In genomic region chr12:102691180-102691579, GRCm38 (mm10) we compare ENCODE assay signal across 9 mouse cellular contexts. TPM values are rescaled to one million over a fixed set of nuclear protein-coding genes. Genes with fewer than 3 reads are reported as not detected.
DNase-seq lines count a peak whose midpoint lies in the region; ATAC-seq and TF ChIP-seq lines count a peak whose summit lies in the region.
"Had no signal": no experiment of that assay in that cellular context is flagged by ENCODE, and none has a peak within 500 bp of the region (broad histone marks: within the 10 kb centered on the region; RNA-seq: fewer than 3 reads in every experiment).

No protein-coding gene starts in this region.

- intact Hi-C loops in left cerebral cortex, postnatal 4 days (cut with DNase I) = no loop called here

- WGBS in kidney, adult 2 months = 36% methylated on average over 11 of the region's 11 CpGs
- 56% methylated on average over 11 of the region's 11 CpGs for WGBS in liver, postnatal 0 days (ENCODE audit: insufficient replicate concordance)

- H3K36me3 ChIP-seq in CH12.LX (replicated peaks in 1 of 2; ENCODE audit: control insufficient read depth in 1 of 2, insufficient read depth in 1 of 2, low read length in 1 of 2) = peaks cover 2 to 42% of the 10 kb centered on the region in 2 experiments
- no peaks in the 10 kb centered on the region for H3K36me3 ChIP-seq in kidney, adult 2 months (ENCODE audit: control insufficient read depth, insufficient read depth, low read length)
- H3K36me3 ChIP-seq in liver, postnatal 0 days (replicated peaks; ENCODE audit: insufficient read depth, low read length) = no peaks in the 10 kb centered on the region; the same call in 1 of the 2 replicates

- H3K27ac ChIP-seq in CH12.LX (ENCODE audit: insufficient read depth, low read depth) = peak overlapping the region; percentile 68; the same call in 1 of the 2 replicates
- H3K27ac ChIP-seq in kidney, adult 2 months (ENCODE audit: insufficient read depth, low read depth, low read length) = peak overlapping the region; percentile 85
- H3K27ac ChIP-seq in liver, postnatal 0 days (ENCODE audit: low read depth) = peak overlapping the region; percentile 69

- H3K9ac ChIP-seq in CH12.LX (ENCODE audit: insufficient read depth, low read depth) = peak overlapping the region; percentile 35
- H3K9ac ChIP-seq in liver, postnatal 0 days (replicated peaks) = peak overlapping the region; percentile 54

- H3K4me1 ChIP-seq in CH12.LX (ENCODE audit: control insufficient read depth in 1 of 2, insufficient read depth in 2 of 2) = peaks cover 24 to 76% of the 10 kb centered on the region in 2 experiments
- peaks cover 18% of the 10 kb centered on the region for H3K4me1 ChIP-seq in kidney, adult 2 months (ENCODE audit: control insufficient read depth, insufficient read depth, low read length)
- H3K4me1 ChIP-seq in liver, postnatal 0 days (ENCODE audit: insufficient read depth) = peaks cover 48% of the 10 kb centered on the region

- dilution Hi-C loops in CH12.LX (cut with MboI; ENCODE audit: extremely low pct_ligation_motif_present, extremely low pct_unique_long_range_greater_than_20kb, low sequenced_read_pairs) = no loop called here

- no peak overlapping the region for H3K4me3 ChIP-seq in CH12.LX (replicated peaks in 1 of 3; ENCODE audit: low read depth in 2 of 3, low read length in 2 of 3, poor library complexity in 1 of 3)
- no peak overlapping the region for H3K4me3 ChIP-seq in kidney, adult 2 months (ENCODE audit: insufficient read depth, low read depth, low read length)
- H3K4me3 ChIP-seq in liver, postnatal 0 days (ENCODE audit: low read depth, low read length) = no peak overlapping the region

- TF ChIP-seq EP300 in CH12.LX (IDR thresholded peaks at IDR 0.05; ENCODE audit: low read length) = no peak
- no peak for TF ChIP-seq EP300 in liver, postnatal 0 days (IDR thresholded peaks at IDR 0.05; ENCODE audit: low read depth)

- no peak for TF ChIP-seq CTCF in CH12.LX (conservative IDR thresholded peaks at IDR 0.05 in 1 of 2, IDR thresholded peaks at IDR 0.05 in 1 of 2; ENCODE audit: low read depth in 2 of 2, low read length in 2 of 2)
- no peak for TF ChIP-seq CTCF in kidney, adult 2 months (conservative IDR thresholded peaks at IDR 0.05; ENCODE audit: insufficient read depth, insufficient read length, low read depth, low read length)
- no peak for TF ChIP-seq CTCF in liver, postnatal 0 days (IDR thresholded peaks at IDR 0.05; ENCODE audit: low read depth)

- peaks cover 48% of the 10 kb centered on the region for H3K79me2 ChIP-seq in CH12.LX (replicated peaks; ENCODE audit: control insufficient read depth, extremely low read depth, insufficient read depth, poor library complexity, severe bottlenecking)

- H3K9me3 ChIP-seq in CH12.LX (replicated peaks; ENCODE audit: low read length) = peaks cover 2% of the 10 kb centered on the region
- no peaks in the 10 kb centered on the region for H3K9me3 ChIP-seq in liver, postnatal 0 days (ENCODE audit: low read length)

- peak; percentile 36 for DNase-seq in CD4-positive, CD25-positive, alpha-beta regulatory T cell, adult 2 months (ENCODE audit: low read depth, low spot score)
- DNase-seq in CH12.LX (ENCODE audit: extremely low read depth) = no peak
- peak; percentile 95 for DNase-seq in kidney, adult 2 months
- peak; percentile 41 for DNase-seq in liver, postnatal 0 days
- DNase-seq in cerebellum, postnatal 36 days = no peak
- DNase-seq in left cerebral cortex, postnatal 4 days = no peak
- no peak for DNase-seq in frontal cortex, adult 2 months (ENCODE audit: extremely low spot score in 1 of 2, low spot score in 1 of 2)

- TF ChIP-seq POLR2A in CH12.LX (IDR thresholded peaks at IDR 0.05; ENCODE audit: low read depth, low read length) = no peak
- TF ChIP-seq POLR2A in kidney, adult 2 months (IDR thresholded peaks at IDR 0.05; ENCODE audit: low read depth, low read length) = no peak

- in situ Hi-C loops in CH12.LX (cut with MboI; ENCODE audit: low pct_ligation_motif_present, low pct_unique_long_range_greater_than_20kb, low sequenced_read_pairs) = loop anchor here (10.0 kb wide), 1 partner anchor 46 kb away; no protein-coding TSS in a partner anchor

- no peaks in the 10 kb centered on the region for H3K27me3 ChIP-seq in CH12.LX (replicated peaks)
- H3K27me3 ChIP-seq in kidney, adult 2 months (replicated peaks; ENCODE audit: control insufficient read depth, insufficient read depth, low read length) = no peaks in the 10 kb centered on the region
- H3K27me3 ChIP-seq in liver, postnatal 0 days (ENCODE audit: insufficient read depth, low read length) = no peaks in the 10 kb centered on the region

- peak overlapping the region; percentile 70 for H3K4me2 ChIP-seq in CH12.LX (ENCODE audit: insufficient read depth, low read depth, poor library complexity, severe bottlenecking)
- H3K4me2 ChIP-seq in liver, postnatal 0 days (ENCODE audit: low read depth, low read length) = peak overlapping the region; percentile 52

- TF ChIP-seq RAD21 in CH12.LX (IDR thresholded peaks at IDR 0.05; ENCODE audit: low read depth, low read length) = no peak

- no peak for ATAC-seq in CD4-positive, CD25-positive, alpha-beta regulatory T cell, adult 4 months
- ATAC-seq in liver, postnatal 0 days = peak; percentile 24; the same call in 1 of the 2 replicates
- ATAC-seq: midbrain, embryonic 16.5 days had no signal

TF ChIP-seq in CH12.LX, 34 proteins besides CTCF, POLR2A, EP300 and RAD21:
- TF ChIP-seq GABPA (IDR thresholded peaks at IDR 0.05; ENCODE audit: insufficient replicate concordance, low read depth, low read length) (no peak), E2F4 (IDR thresholded peaks at IDR 0.05; ENCODE audit: insufficient replicate concordance, low read depth, low read length) (no peak), ZC3H11A (IDR thresholded peaks at IDR 0.05; ENCODE audit: low read depth, low read length) (no peak), NRF1 (IDR thresholded peaks at IDR 0.05; ENCODE audit: low read depth, low read length) (no peak), ZKSCAN1 (IDR thresholded peaks at IDR 0.05; ENCODE audit: borderline replicate concordance, low read depth, low read length) (no peak), MEF2A (IDR thresholded peaks at IDR 0.05; ENCODE audit: borderline replicate concordance, low read depth, low read length) (no peak), ELF1 (IDR thresholded peaks at IDR 0.05; ENCODE audit: low read depth, low read length) (no peak), BHLHE40 (IDR thresholded peaks at IDR 0.05; ENCODE audit: low read depth, low read length) (no peak), ETS1 (conservative IDR thresholded peaks at IDR 0.05; ENCODE audit: low read depth, low read length) (no peak), KAT2A (IDR thresholded peaks at IDR 0.05; ENCODE audit: insufficient replicate concordance, low read length) (no peak)

RNA-seq across cellular contexts. Expression of gene Itpk1, which starts 13.6 kb away (rescaled TPM):
- polyA plus RNA-seq in CD4-positive, CD25-positive, alpha-beta regulatory T cell, adult 4 months (2017; shearing (Covaris generic)) = 10 to 100 TPM; 16.3 to 20.8 TPM
- total RNA-seq in CH12.LX (2012; rRNA removed) = 16.0 and 19.2 TPM in 2 replicates
- total RNA-seq in CH12.LX (2014; rRNA removed) = 12.8 and 14.0 TPM in 2 replicates
- polyA plus RNA-seq in CH12.LX (2012; ENCODE audit: insufficient read length, low read depth) = 24.3 and 25.1 TPM in 2 replicates
- polyA plus RNA-seq in kidney, adult 2 months (2012; rRNA removed) = 27.6 and 29.0 TPM in 2 replicates
- polyA plus RNA-seq in liver, postnatal 0 days (2015; fragmentation: Nextera tagmentation; extraction: Ambion mirVana) = 3.6 TPM in 2 replicates
- total RNA-seq in left cerebral cortex, postnatal 4 days (2021) = 10 to 100 TPM; 80.2 to 88.1 TPM
- polyA plus RNA-seq in frontal cortex, adult 2 months (2012; rRNA removed) = 45.0 and 46.4 TPM in 2 replicates

RNA-seq across cellular contexts. Expression of gene Moap1, which starts 52.3 kb away (rescaled TPM):
- polyA plus RNA-seq in CD4-positive, CD25-positive, alpha-beta regulatory T cell, adult 4 months (2017; shearing (Covaris generic)) = 1 to 10 TPM; 4.6 to 9.5 TPM
- total RNA-seq in CH12.LX (2012; rRNA removed) = 7.1 and 7.9 TPM in 2 replicates
- total RNA-seq in CH12.LX (2014; rRNA removed) = 5.5 and 12.7 TPM in 2 replicates
- polyA plus RNA-seq in CH12.LX (2012; ENCODE audit: insufficient read length, low read depth) = 6.1 and 15.4 TPM in 2 replicates
- polyA plus RNA-seq in kidney, adult 2 months (2012; rRNA removed) = 0.49 and 0.74 TPM in 2 replicates
- 4.2 and 4.9 TPM in 2 replicates for polyA plus RNA-seq in liver, postnatal 0 days (2015; fragmentation: Nextera tagmentation; extraction: Ambion mirVana)
- total RNA-seq in left cerebral cortex, postnatal 4 days (2021) = 10 to 100 TPM; 28.3 to 30.3 TPM
- 8.4 and 12.4 TPM in 2 replicates for polyA plus RNA-seq in frontal cortex, adult 2 months (2012; rRNA removed)

RNA-seq across cellular contexts. Expression of gene Tmem251, which starts 52.4 kb away (rescaled TPM):
- 1 to 10 TPM; 9.7 TPM for polyA plus RNA-seq in CD4-positive, CD25-positive, alpha-beta regulatory T cell, adult 4 months (2017; shearing (Covaris generic))
- total RNA-seq in CH12.LX (2012; rRNA removed) = 3.9 and 7.2 TPM in 2 replicates
- 10.9 and 11.1 TPM in 2 replicates for total RNA-seq in CH12.LX (2014; rRNA removed)
- polyA plus RNA-seq in CH12.LX (2012; ENCODE audit: insufficient read length, low read depth) = 13.9 and 14.6 TPM in 2 replicates
- polyA plus RNA-seq in kidney, adult 2 months (2012; rRNA removed) = 2.2 and 2.9 TPM in 2 replicates
- 5.6 and 5.8 TPM in 2 replicates for polyA plus RNA-seq in liver, postnatal 0 days (2015; fragmentation: Nextera tagmentation; extraction: Ambion mirVana)
- total RNA-seq in left cerebral cortex, postnatal 4 days (2021) = 1 to 10 TPM; 5.3 to 6.0 TPM
- polyA plus RNA-seq in frontal cortex, adult 2 months (2012; rRNA removed) = 3.9 and 4.4 TPM in 2 replicates

Comparison
In these comparisons a context has a peak if more than half of its experiments do, and no peak if none do; other contexts are left out.
1. DNase-seq: peak in CD4-positive, CD25-positive, alpha-beta regulatory T cell, adult 2 months (single experiment), kidney, adult 2 months (single experiment) and liver, postnatal 0 days (single experiment); none in CH12.LX (single experiment), cerebellum, postnatal 36 days (0 of 2), left cerebral cortex, postnatal 4 days (single experiment) and frontal cortex, adult 2 months (0 of 2).
2. Peak in every context shown above with its lines, with median percentiles within 50 percentile points of each other: H3K27ac ChIP-seq.